Mouse (Mus musculus) kidney, embryonic 15.5 days (tissue): ENCODE measurements around the gene Chn2. TPM values are rescaled to one million over a fixed set of nuclear protein-coding genes. Genes with fewer than 3 reads are reported as not detected.

ENCODE experiments used
- ATAC-seq: fragments of 200-750 bp; cut with Nextera tagmentation; replicated peaks from 2 replicates; pipeline ENCODE4 v1.8.0; 2017; ENCODE audit warnings: moderate TSS enrichment; ENCODE audit not compliant: low FRiP score
- H3K27ac ChIP-seq: fragments of 300-500 bp; sonication (generic); 2 replicates; pipeline ENCODE4 v1.5.1; 2015; ENCODE audit warnings: mild to moderate bottlenecking, inconsistent platforms
- H3K27me3 ChIP-seq: fragments of 300-500 bp; sonication (generic); 2 replicates; pipeline ENCODE4 v1.6.1; 2015; ENCODE audit warnings: inconsistent platforms
- H3K36me3 ChIP-seq: fragments of 300-500 bp; sonication (generic); 2 replicates; pipeline ENCODE4 v1.6.1; 2015; ENCODE audit warnings: inconsistent platforms
- H3K4me1 ChIP-seq: fragments of 300-500 bp; sonication (generic); 2 replicates; pipeline ENCODE4 v1.6.1; 2015; ENCODE audit warnings: inconsistent platforms
- H3K4me2 ChIP-seq: fragments of 300-500 bp; sonication (generic); 2 replicates; pipeline ENCODE4 v1.6.1; 2015; ENCODE audit warnings: moderate library complexity, mild to moderate bottlenecking, inconsistent platforms
- H3K4me3 ChIP-seq: fragments of 300-500 bp; sonication (generic); replicated peaks from 2 replicates; pipeline ENCODE4 v1.5.1; 2015; ENCODE audit warnings: mild to moderate bottlenecking, inconsistent platforms
- H3K9ac ChIP-seq: fragments of 300-500 bp; sonication (generic); 2 replicates; pipeline ENCODE4 v1.6.1; 2015; ENCODE audit warnings: mild to moderate bottlenecking, inconsistent platforms
- H3K9me3 ChIP-seq: fragments of 300-500 bp; sonication (generic); replicated peaks from 2 replicates; pipeline ENCODE4 v1.6.1; 2016; ENCODE audit warnings: inconsistent platforms
- WGBS: fragments of 180-500 bp; shearing (Covaris S2); methylation state at CpG from one replicate; pipeline ENCODE4 v1.1.7; 2015; ENCODE audit warnings: mixed read lengths; 5-methylcytosine and 5-hydroxymethylcytosine counted together
- polyA plus RNA-seq: library from polyadenylated mRNA; unstranded; fragments of >200 nt; fragmentation: Nextera tagmentation; extraction: Ambion mirVana; gene quantifications from 2 replicates; pipeline ENCODE4 v1.2.1, GENCODE M21; 2015

The Chn2 gene
- polyA plus RNA-seq, 1 experiment from 2014 or later, result 15.5 TPM

- Histone ChIP-seq H3K4me2 (peak overlapping the region; percentile 98), H3K27ac (peak overlapping the region; percentile 38; the same call in 1 of the 2 replicates), H3K27me3 (peaks cover 47% of the 10 kb centered on the region), H3K4me3 (peak overlapping the region; percentile 55), H3K4me1 (peaks cover 51% of the 10 kb centered on the region), H3K9ac (peak overlapping the region; percentile 47), H3K9me3 (no peaks in the 10 kb centered on the region), H3K36me3 (no peaks in the 10 kb centered on the region)
- peak; percentile 64 for ATAC-seq
- WGBS, result under 1% methylated on average over 28 of the region's 28 CpGs
These were observed 288.3 kb downstream of the Chn2 start for GRCm38 (mm10) chr6:54327626-54328003.

- Histone ChIP-seq H3K36me3 (no peaks in the 10 kb centered on the region), H3K4me2 (peak overlapping the region; percentile 98; the same call in 1 of the 2 replicates), H3K9ac (no peak overlapping the region), H3K27ac (no peak overlapping the region), H3K27me3 (peaks cover 43% of the 10 kb centered on the region), H3K4me3 (no peak overlapping the region; the same call in 1 of the 2 replicates), H3K4me1 (peaks cover 62% of the 10 kb centered on the region), H3K9me3 (no peaks in the 10 kb centered on the region)
- no peak for ATAC-seq
- WGBS, result 95% methylated on average over 5 of the region's 5 CpGs
These were observed 289.4 kb downstream of the Chn2 start for GRCm38 (mm10) chr6:54328783-54329182.

- H3K9ac ChIP-seq, result no peak overlapping the region
- ATAC-seq, result no peak
- H3K4me3 ChIP-seq, result no peak overlapping the region
- H3K4me2 ChIP-seq, result 0 out of 2 replicates have a peak overlapping the region, but pooled peaks have one; percentile 12
- H3K36me3 ChIP-seq, result no peaks in the 10 kb centered on the region
- WGBS, result 80% methylated on average over 3 of the region's 3 CpGs
- peaks cover 35% of the 10 kb centered on the region for H3K27me3 ChIP-seq
- no peaks in the 10 kb centered on the region for H3K9me3 ChIP-seq
- H3K27ac ChIP-seq, result peak overlapping the region; percentile 34; the same call in 1 of the 2 replicates
- H3K4me1 ChIP-seq, result peaks cover 67% of the 10 kb centered on the region
These were observed 290.2 kb downstream of the Chn2 start for GRCm38 (mm10) chr6:54329598-54329997.

GRCm38 (mm10) chr6:54330166-54330565 lies 290.8 kb downstream of the Chn2 start:
- no peaks in the 10 kb centered on the region for H3K36me3 ChIP-seq
- peaks cover 30% of the 10 kb centered on the region for H3K27me3 ChIP-seq
- no peak for ATAC-seq
- H3K4me1 ChIP-seq, result peaks cover 67% of the 10 kb centered on the region
- H3K27ac ChIP-seq, result 0 out of 2 replicates have a peak overlapping the region, but pooled peaks have one; percentile 1
- H3K4me2 ChIP-seq, result 0 out of 2 replicates have a peak overlapping the region, but pooled peaks have one; percentile 12
- no peak overlapping the region for H3K4me3 ChIP-seq
- WGBS, result 70% methylated on average over 10 of the region's 10 CpGs
- no peak overlapping the region for H3K9ac ChIP-seq
- H3K9me3 ChIP-seq, result no peaks in the 10 kb centered on the region

GRCm38 (mm10) chr6:54331765-54332164 lies 292.4 kb downstream of the Chn2 start:
- Histone ChIP-seq H3K27ac (no peak overlapping the region), H3K36me3 (no peaks in the 10 kb centered on the region), H3K4me1 (peaks cover 61% of the 10 kb centered on the region), H3K4me3 (no peak overlapping the region), H3K9ac (no peak overlapping the region), H3K9me3 (no peaks in the 10 kb centered on the region), H3K4me2 (no peak overlapping the region), H3K27me3 (peaks cover 16% of the 10 kb centered on the region)
- ATAC-seq, result no peak
- WGBS, result 35% methylated on average over 10 of the region's 10 CpGs

- 30% methylated on average over 8 of the region's 8 CpGs for WGBS
- Histone ChIP-seq H3K36me3 (no peaks in the 10 kb centered on the region), H3K4me3 (no peak overlapping the region), H3K4me1 (peaks cover 57% of the 10 kb centered on the region), H3K27ac (no peak overlapping the region), H3K4me2 (no peak overlapping the region), H3K9me3 (no peaks in the 10 kb centered on the region), H3K27me3 (peaks cover 12% of the 10 kb centered on the region), H3K9ac (no peak overlapping the region)
- ATAC-seq, result no peak
These were observed 292.8 kb downstream of the Chn2 start for GRCm38 (mm10) chr6:54332203-54332602.

GRCm38 (mm10) chr6:54333116-54333651 lies 293.8 kb downstream of the Chn2 start:
- no peaks in the 10 kb centered on the region for H3K36me3 ChIP-seq
- no peak overlapping the region for H3K4me2 ChIP-seq
- WGBS, result 52% methylated on average over 11 of the region's 11 CpGs
- H3K9ac ChIP-seq, result no peak overlapping the region
- H3K4me1 ChIP-seq, result peaks cover 47% of the 10 kb centered on the region
- ATAC-seq, result no peak
- no peaks in the 10 kb centered on the region for H3K9me3 ChIP-seq
- H3K27me3 ChIP-seq, result peaks cover 10% of the 10 kb centered on the region; the same call in 1 of the 2 replicates
- H3K4me3 ChIP-seq, result no peak overlapping the region
- peak overlapping the region; percentile 45 for H3K27ac ChIP-seq

GRCm38 (mm10) chr6:54333652-54334396 lies 294.5 kb downstream of the Chn2 start:
- H3K36me3 ChIP-seq, result no peaks in the 10 kb centered on the region
- 31% methylated on average over 9 of the region's 9 CpGs for WGBS
- H3K4me2 ChIP-seq, result no peak overlapping the region
- peak; percentile 53; the same call in 1 of the 2 replicates for ATAC-seq
- no peaks in the 10 kb centered on the region for H3K9me3 ChIP-seq
- H3K9ac ChIP-seq, result no peak overlapping the region
- H3K27me3 ChIP-seq, result peaks cover 8% of the 10 kb centered on the region; the same call in 1 of the 2 replicates
- peaks cover 41% of the 10 kb centered on the region for H3K4me1 ChIP-seq
- H3K4me3 ChIP-seq, result no peak overlapping the region
- peak overlapping the region; percentile 45 for H3K27ac ChIP-seq

GRCm38 (mm10) chr6:54337321-54337720 lies 298.0 kb downstream of the Chn2 start:
- peaks cover 3% of the 10 kb centered on the region; the same call in 1 of the 2 replicates for H3K27me3 ChIP-seq
- 59% methylated on average over 6 of the region's 6 CpGs for WGBS
- H3K4me1 ChIP-seq, result peaks cover 23% of the 10 kb centered on the region

GRCm38 (mm10) chr6:54341133-54341532 lies 301.8 kb downstream of the Chn2 start:
- no peak overlapping the region for H3K9ac ChIP-seq

More at GRCm38 (mm10) chr6:54337321-54337720, 298.0 kb downstream of the Chn2 start:
- no peaks in the 10 kb centered on the region for H3K36me3 ChIP-seq
- H3K9ac ChIP-seq, result no peak overlapping the region
- no peak overlapping the region for H3K4me2 ChIP-seq
- ATAC-seq, result no peak
- H3K9me3 ChIP-seq, result no peaks in the 10 kb centered on the region
- H3K4me3 ChIP-seq, result no peak overlapping the region
- no peak overlapping the region for H3K27ac ChIP-seq

GRCm38 (mm10) chr6:54342223-54342622 lies 302.9 kb downstream of the Chn2 start:
- Histone ChIP-seq H3K36me3 (no peaks in the 10 kb centered on the region), H3K4me2 (no peak overlapping the region), H3K9ac (no peak overlapping the region), H3K4me1 (no peaks in the 10 kb centered on the region; the same call in 1 of the 2 replicates), H3K9me3 (no peaks in the 10 kb centered on the region), H3K27me3 (no peaks in the 10 kb centered on the region), H3K4me3 (no peak overlapping the region), H3K27ac (no peak overlapping the region)
- no peak for ATAC-seq
- 90% methylated on average over 10 of the region's 10 CpGs for WGBS

More at GRCm38 (mm10) chr6:54341133-54341532, 301.8 kb downstream of the Chn2 start:
- Histone ChIP-seq H3K4me3 (no peak overlapping the region), H3K27ac (no peak overlapping the region), H3K4me1 (peaks cover 3% of the 10 kb centered on the region; the same call in 1 of the 2 replicates), H3K4me2 (no peak overlapping the region), H3K9me3 (no peaks in the 10 kb centered on the region), H3K27me3 (peaks cover 3% of the 10 kb centered on the region; the same call in 1 of the 2 replicates), H3K36me3 (no peaks in the 10 kb centered on the region)
- WGBS, result 88% methylated on average over 5 of the region's 5 CpGs
- ATAC-seq, result no peak
